Mouse (Mus musculus): ENCODE results near the gene 1700080O16Rik. TPM values are rescaled to one million over a fixed set of nuclear protein-coding genes. Genes with fewer than 3 reads are reported as not detected.

Gene 1700080O16Rik
- polyA plus RNA-seq (2016; fragmentation: Nextera tagmentation; extraction: Ambion mirVana), result not detected in 2 replicates

GRCm38 (mm10) chrX:51972672-51973071 lies at the start of gene 1700080O16Rik:
Gene 1700080O16Rik, minus strand, starts transcription at chrX:51972772.
- Histone ChIP-seq H3K36me3 (replicated peaks) (no peaks in the 10 kb centered on the region), H3K27ac (replicated peaks) (no peak within 1 kb of the TSS), H3K27me3 (replicated peaks; ENCODE audit: low read depth, poor library complexity, severe bottlenecking) (peaks cover 47% of the 10 kb centered on the region), H3K4me1 (no peaks in the 10 kb centered on the region), H3K9me3 (no peaks in the 10 kb centered on the region), H3K4me3 (no peak within 1 kb of the TSS)
- no peak for DNase-seq (ENCODE audit: low spot score)
- WGBS, result 95% methylated on average over 12 of the region's 12 CpGs

- Histone ChIP-seq H3K4me3 (no peak overlapping the region), H3K27me3 (replicated peaks; ENCODE audit: low read depth, poor library complexity, severe bottlenecking) (peaks cover 21% of the 10 kb centered on the region), H3K4me1 (peaks cover 8% of the 10 kb centered on the region), H3K36me3 (replicated peaks) (no peaks in the 10 kb centered on the region), H3K9me3 (no peaks in the 10 kb centered on the region), H3K27ac (replicated peaks) (peak overlapping the region; percentile 41; the same call in 1 of the 2 replicates)
- peak; percentile 63 for DNase-seq (ENCODE audit: low spot score)
- WGBS, result 47% methylated on average over 9 of the region's 9 CpGs
Observed at GRCm38 (mm10) chrX:52017660-52018059, 45.1 kb upstream of the 1700080O16Rik start.

- Histone ChIP-seq H3K27me3 (replicated peaks; ENCODE audit: low read depth, poor library complexity, severe bottlenecking) (no peaks in the 10 kb centered on the region), H3K36me3 (replicated peaks) (no peaks in the 10 kb centered on the region), H3K4me1 (no peaks in the 10 kb centered on the region), H3K9me3 (0 out of 2 replicates have a peak, but pooled peaks cover 2% of the 10 kb centered on the region), H3K27ac (replicated peaks) (no peak overlapping the region), H3K4me3 (no peak overlapping the region)
- 74% methylated on average over 5 of the region's 5 CpGs for whole genome bisulfite sequencing
- no peak for DNase-seq (ENCODE audit: low spot score)
Observed at GRCm38 (mm10) chrX:52000072-52000471, 27.5 kb upstream of the 1700080O16Rik start.

- H3K27ac ChIP-seq (replicated peaks), result no peak overlapping the region
- WGBS, result 78% methylated on average over 4 of the region's 4 CpGs
- H3K27me3 ChIP-seq (replicated peaks; ENCODE audit: low read depth, poor library complexity, severe bottlenecking), result no peaks in the 10 kb centered on the region
- H3K4me1 ChIP-seq, result no peaks in the 10 kb centered on the region
- no peak overlapping the region for H3K4me3 ChIP-seq
- 0 out of 2 replicates have a peak, but pooled peaks cover 2% of the 10 kb centered on the region for H3K9me3 ChIP-seq
- DNase-seq (ENCODE audit: low spot score), result no peak
- H3K36me3 ChIP-seq (replicated peaks), result no peaks in the 10 kb centered on the region
Observed at GRCm38 (mm10) chrX:51999426-51999825, 26.9 kb upstream of the 1700080O16Rik start.

GRCm38 (mm10) chrX:51976361-51976760 lies 3.8 kb upstream of the 1700080O16Rik start:
- no peak for DNase-seq (ENCODE audit: low spot score)
- no peak overlapping the region for H3K27ac ChIP-seq (replicated peaks)
- 0 out of 2 replicates have a peak, but pooled peaks cover 2% of the 10 kb centered on the region for H3K9me3 ChIP-seq
- 85% methylated on average over 4 of the region's 4 CpGs for WGBS
- no peaks in the 10 kb centered on the region for H3K4me1 ChIP-seq
- H3K4me3 ChIP-seq, result no peak overlapping the region
- H3K36me3 ChIP-seq (replicated peaks), result no peaks in the 10 kb centered on the region
- peaks cover 28% of the 10 kb centered on the region for H3K27me3 ChIP-seq (replicated peaks; ENCODE audit: low read depth, poor library complexity, severe bottlenecking)

- Histone ChIP-seq H3K27me3 (replicated peaks; ENCODE audit: low read depth, poor library complexity, severe bottlenecking) (peaks cover 44% of the 10 kb centered on the region), H3K4me3 (no peak overlapping the region), H3K36me3 (replicated peaks) (no peaks in the 10 kb centered on the region), H3K27ac (replicated peaks) (no peak overlapping the region), H3K4me1 (no peaks in the 10 kb centered on the region), H3K9me3 (no peaks in the 10 kb centered on the region)
- no peak for DNase-seq (ENCODE audit: low spot score)
Observed at GRCm38 (mm10) chrX:51974618-51975017, 2.0 kb upstream of the 1700080O16Rik start.

GRCm38 (mm10) chrX:51948071-51948470 lies 24.5 kb downstream of the 1700080O16Rik start:
- Histone ChIP-seq H3K9me3 (no peaks in the 10 kb centered on the region), H3K4me1 (no peaks in the 10 kb centered on the region), H3K27me3 (replicated peaks; ENCODE audit: low read depth, poor library complexity, severe bottlenecking) (peaks cover 19% of the 10 kb centered on the region; the same call in 1 of the 2 replicates), H3K4me3 (no peak overlapping the region), H3K36me3 (replicated peaks) (no peaks in the 10 kb centered on the region), H3K27ac (replicated peaks) (no peak overlapping the region)
- 89% methylated on average over 3 of the region's 3 CpGs for WGBS
- DNase-seq (ENCODE audit: low spot score), result no peak

- no peak overlapping the region for H3K4me3 ChIP-seq
- 63% methylated on average over 5 of the region's 5 CpGs for WGBS
- DNase-seq (ENCODE audit: low spot score), result no peak
- no peaks in the 10 kb centered on the region for H3K27me3 ChIP-seq (replicated peaks; ENCODE audit: low read depth, poor library complexity, severe bottlenecking)
- no peak overlapping the region for H3K27ac ChIP-seq (replicated peaks)
- H3K36me3 ChIP-seq (replicated peaks), result no peaks in the 10 kb centered on the region
- H3K4me1 ChIP-seq, result no peaks in the 10 kb centered on the region
- no peaks in the 10 kb centered on the region for H3K9me3 ChIP-seq
Observed at GRCm38 (mm10) chrX:51938076-51938475, 34.5 kb downstream of the 1700080O16Rik start.

GRCm38 (mm10) chrX:51919091-51919490 lies 53.5 kb downstream of the 1700080O16Rik start:
- Histone ChIP-seq H3K4me1 (no peaks in the 10 kb centered on the region), H3K27ac (replicated peaks) (no peak overlapping the region), H3K27me3 (replicated peaks; ENCODE audit: low read depth, poor library complexity, severe bottlenecking) (no peaks in the 10 kb centered on the region), H3K4me3 (no peak overlapping the region), H3K9me3 (no peaks in the 10 kb centered on the region), H3K36me3 (replicated peaks) (no peaks in the 10 kb centered on the region)
- no peak for DNase-seq (ENCODE audit: low spot score)
- WGBS, result 83% methylated on average over 4 of the region's 4 CpGs

Other genes starting within 250 kb of the 1700080O16Rik start
- gene Usp26, start 171.5 kb downstream of the 1700080O16Rik start, polyA plus RNA-seq (2016; fragmentation: Nextera tagmentation; extraction: Ambion mirVana), result not detected in 2 replicates
- gene Gpc4, start 192.5 kb upstream of the 1700080O16Rik start, polyA plus RNA-seq (2016; fragmentation: Nextera tagmentation; extraction: Ambion mirVana), result 35.3 and 36.2 TPM in 2 replicates

All from embryonic facial prominence, embryonic 10.5 days (tissue).